Mouse (Mus musculus) midbrain, embryonic 11.5 days (tissue): ENCODE results near the gene Higd1a. TPM values are rescaled to one million over a fixed set of nuclear protein-coding genes. Genes with fewer than 3 reads are reported as not detected.

ENCODE experiments used
- polyA plus RNA-seq: library from polyadenylated mRNA; unstranded; fragments of >200 nt; fragmentation: Nextera tagmentation; extraction: Ambion mirVana; gene quantifications from 2 replicates; pipeline ENCODE4 v1.2.1, GENCODE M21; 2014

Gene Higd1a
- polyA plus RNA-seq, 1 experiment from 2014 or later, result 170 TPM

Other genes with a start within 250 kb of the Higd1a start
- 0.22 TPM in 1 of 2 replicates, not detected in the other for gene Lyzl4, start 216.3 kb downstream of the Higd1a start, polyA plus RNA-seq
- 0.41 and 0.44 TPM in 2 replicates for gene Vipr1, start 215.6 kb downstream of the Higd1a start, polyA plus RNA-seq
- gene Sec22c, start 152.9 kb downstream of the Higd1a start, polyA plus RNA-seq, result 16.9 and 18.2 TPM in 2 replicates
- 100 and 106 TPM in 2 replicates for gene Ss18l2, start 148.0 kb downstream of the Higd1a start, polyA plus RNA-seq
- 61.6 and 70.4 TPM in 2 replicates for gene Nktr, start 139.2 kb downstream of the Higd1a start, polyA plus RNA-seq
- 5.0 and 5.9 TPM in 2 replicates for gene Zfp651, start 99.0 kb downstream of the Higd1a start, polyA plus RNA-seq
- 0.11 and 0.16 TPM in 2 replicates for gene Klhl40, start 80.8 kb downstream of the Higd1a start, polyA plus RNA-seq
- gene Hhatl, start 65.9 kb downstream of the Higd1a start, polyA plus RNA-seq, result not detected in 2 replicates
- 1.5 and 2.0 TPM in 2 replicates for gene Ccdc13, start 18.9 kb downstream of the Higd1a start, polyA plus RNA-seq
- gene Ackr2, start 40.0 kb upstream of the Higd1a start, polyA plus RNA-seq, result 1.6 and 1.7 TPM in 2 replicates
- not detected in 2 replicates for gene Cyp8b1, start 57.9 kb upstream of the Higd1a start, polyA plus RNA-seq
- 0.23 and 0.52 TPM in 2 replicates for gene Fam198a, start 92.6 kb upstream of the Higd1a start, polyA plus RNA-seq
- 8.9 and 9.7 TPM in 2 replicates for gene Pomgnt2, start 138.7 kb upstream of the Higd1a start, polyA plus RNA-seq